Mouse (Mus musculus) thymus, adult 2 months (tissue): ENCODE results near the gene Kcnk2. TPM values are rescaled to one million over a fixed set of nuclear protein-coding genes. Genes with fewer than 3 reads are reported as not detected.

Experiments
- DNase-seq: peaks from one replicate; pipeline ENCODE4 v3.0.0; 2021
- H3K27ac ChIP-seq: fragments of 200-500 bp; 2 replicates; pipeline ENCODE4 v1.5.1; 2012; ENCODE audit warnings: low read length, control low read depth; ENCODE audit not compliant: control insufficient read depth, insufficient read depth
- H3K27me3 ChIP-seq: fragments of 200-500 bp; 2 replicates; pipeline ENCODE4 v1.6.1; 2012; ENCODE audit warnings: mild to moderate bottlenecking, low read length, moderate library complexity, mixed read lengths; ENCODE audit not compliant: control insufficient read depth, insufficient read depth
- H3K36me3 ChIP-seq: fragments of 200-500 bp; 2 replicates; pipeline ENCODE4 v1.6.1; 2012; ENCODE audit warnings: mild to moderate bottlenecking, low read length, moderate library complexity; ENCODE audit not compliant: control insufficient read depth, insufficient read depth
- H3K4me1 ChIP-seq: fragments of 200-500 bp; replicated peaks from 2 replicates; pipeline ENCODE4 v1.6.1; 2012; ENCODE audit warnings: low read length; ENCODE audit not compliant: control insufficient read depth, insufficient read depth
- H3K4me3 ChIP-seq: fragments of 200-500 bp; 2 replicates; pipeline ENCODE4 v1.5.1; 2012; ENCODE audit warnings: mild to moderate bottlenecking, low read length, control low read depth, moderate library complexity; ENCODE audit not compliant: control insufficient read depth, insufficient read depth
- CTCF ChIP-seq: fragments of 200-500 bp; IDR thresholded peaks from 2 replicates; pipeline ENCODE4 v1.5.1; 2012; ENCODE audit warnings: mild to moderate bottlenecking, control low read depth, low read length, moderate library complexity, borderline replicate concordance; ENCODE audit not compliant: control insufficient read depth, poor library complexity, insufficient read depth; ENCODE audit errors: extremely low read depth
- POLR2A ChIP-seq: fragments of 200-500 bp; IDR thresholded peaks from 2 replicates; pipeline ENCODE4 v1.6.1; 2012; ENCODE audit warnings: mild to moderate bottlenecking, low read length, control low read depth, moderate library complexity; ENCODE audit not compliant: control insufficient read depth, poor library complexity, insufficient read depth; ENCODE audit errors: extremely low read depth
- WGBS: fragments of 180-500 bp; shearing (Covaris S2); methylation state at CpG from one replicate; pipeline ENCODE4 v1.1.7; 2018; 5-methylcytosine and 5-hydroxymethylcytosine counted together
- polyA plus RNA-seq: library from polyadenylated mRNA; depleted of rRNA; stranded (reverse); fragments of >200 nt; gene quantifications from 2 replicates; pipeline ENCODE4 v1.2.3, GENCODE M21; 2012; rRNA removed

Gene Kcnk2
- 3.9 and 4.4 TPM in 2 replicates for polyA plus RNA-seq

DNA sequence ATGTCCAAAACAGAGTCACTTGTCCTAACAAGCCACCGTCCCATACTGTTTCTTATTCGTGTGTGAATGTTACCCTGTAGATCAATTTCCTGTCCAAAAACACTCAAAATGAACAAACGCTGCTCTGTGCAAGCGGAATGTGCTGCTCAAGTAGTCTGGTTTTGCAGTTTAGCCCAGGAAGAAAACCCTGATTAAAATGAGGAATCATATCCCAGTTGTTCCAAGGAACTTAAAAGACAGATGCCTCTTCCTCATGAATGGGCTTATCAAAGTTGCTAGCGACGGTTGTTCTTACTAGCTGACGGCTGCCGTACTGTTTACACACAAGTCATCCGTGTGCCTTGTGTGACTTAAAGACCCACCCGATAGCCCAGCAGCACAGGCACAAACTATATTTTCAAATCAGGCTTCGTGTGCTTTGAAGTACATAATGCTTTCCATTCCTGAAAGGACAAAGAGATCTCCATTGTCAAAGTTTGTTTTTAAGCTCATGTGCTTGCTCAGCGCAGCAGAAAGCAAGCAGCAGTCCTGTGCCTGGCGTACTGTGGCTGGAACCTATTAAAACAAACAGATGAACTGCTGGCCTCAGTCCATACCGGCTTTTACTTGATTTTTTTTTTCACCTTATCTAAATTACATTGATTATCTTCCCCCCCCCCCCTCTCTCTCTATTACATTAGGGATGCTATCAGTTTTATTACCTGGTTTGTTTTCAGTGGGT, at the start of gene Kcnk2:
Gene Kcnk2 (minus strand): TSS at position 51 of the 721 bp plus-strand sequence.
- no peak for DNase-seq
- no peaks in the 10 kb centered on the region for H3K27me3 ChIP-seq
- TF ChIP-seq CTCF (no peak), POLR2A (no peak)
- WGBS, result 68% methylated on average over 14 of the region's 14 CpGs
- H3K36me3 ChIP-seq, result no peaks in the 10 kb centered on the region
- no peak within 1 kb of the TSS for H3K4me3 ChIP-seq
- no peak within 1 kb of the TSS for H3K27ac ChIP-seq
- H3K4me1 ChIP-seq, result no peaks in the 10 kb centered on the region

- H3K4me3 ChIP-seq, result no peak overlapping the region
- H3K27ac ChIP-seq, result no peak overlapping the region
- WGBS, result 94% methylated on average over 9 of the region's 9 CpGs
- TF ChIP-seq POLR2A, result no peak
- TF ChIP-seq CTCF, result no peak
- DNase-seq, result no peak
- no peaks in the 10 kb centered on the region for H3K4me1 ChIP-seq
- H3K36me3 ChIP-seq, result no peaks in the 10 kb centered on the region
- H3K27me3 ChIP-seq, result no peaks in the 10 kb centered on the region; the same call in 1 of the 2 replicates
Measured at GRCm38 (mm10) chr1:189440741-189441140, 38.7 kb upstream of the Kcnk2 start.

DNA sequence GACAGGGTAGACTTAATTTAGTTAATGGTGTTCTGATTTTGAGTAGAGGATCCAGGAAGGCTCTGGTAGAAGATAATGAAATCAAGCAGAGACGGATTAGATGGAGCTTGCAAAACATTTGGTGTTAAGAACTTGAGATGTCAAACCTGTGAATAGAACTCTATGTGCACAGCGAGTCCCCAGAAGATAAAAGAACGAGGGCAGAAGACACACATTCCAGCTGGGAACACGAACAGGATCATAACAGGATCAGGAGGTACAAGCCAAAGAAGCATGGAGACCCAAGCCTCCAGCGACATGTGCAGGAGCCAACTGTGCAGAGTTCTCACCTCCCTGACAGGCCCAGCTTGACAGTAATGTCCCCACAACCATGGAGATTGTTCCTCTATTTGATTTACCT, 35.1 kb upstream of the Kcnk2 start:
- Histone ChIP-seq H3K4me3 (no peak overlapping the region), H3K4me1 (no peaks in the 10 kb centered on the region), H3K27me3 (no peaks in the 10 kb centered on the region; the same call in 1 of the 2 replicates), H3K36me3 (no peaks in the 10 kb centered on the region), H3K27ac (no peak overlapping the region)
- no peak for TF ChIP-seq CTCF
- no peak for TF ChIP-seq POLR2A
- no peak for DNase-seq
- WGBS, result 81% methylated on average over 5 of the region's 5 CpGs

- no peak for DNase-seq
- WGBS, result 93% methylated on average over 10 of the region's 10 CpGs
- Histone ChIP-seq H3K27me3 (no peaks in the 10 kb centered on the region; the same call in 1 of the 2 replicates), H3K27ac (no peak overlapping the region), H3K4me3 (no peak overlapping the region), H3K36me3 (no peaks in the 10 kb centered on the region), H3K4me1 (no peaks in the 10 kb centered on the region)
- TF ChIP-seq CTCF (no peak), POLR2A (no peak)
Measured at GRCm38 (mm10) chr1:189435452-189435851, 33.4 kb upstream of the Kcnk2 start.

DNA sequence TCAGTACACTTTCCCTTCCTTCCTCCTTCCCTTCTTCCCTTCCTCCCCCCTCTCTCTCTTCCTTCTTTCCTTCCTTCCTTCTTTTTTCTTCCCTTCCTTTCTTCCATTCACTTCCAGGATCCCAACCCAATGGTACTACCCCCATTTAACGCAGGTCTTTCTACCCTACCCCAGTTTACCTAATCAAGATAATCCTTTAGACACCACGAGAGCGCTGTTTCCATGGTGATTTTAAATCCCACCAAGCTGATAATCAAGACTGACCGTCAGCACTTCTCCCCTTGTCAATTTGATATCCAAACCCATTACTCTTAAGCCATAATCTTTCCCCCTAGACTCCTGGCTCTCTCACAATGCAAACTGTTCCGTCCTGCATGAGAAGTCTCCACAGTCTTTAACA, 29.4 kb upstream of the Kcnk2 start:
- Histone ChIP-seq H3K27ac (no peak overlapping the region), H3K4me3 (no peak overlapping the region), H3K36me3 (no peaks in the 10 kb centered on the region), H3K27me3 (no peaks in the 10 kb centered on the region), H3K4me1 (no peaks in the 10 kb centered on the region)
- no peak for TF ChIP-seq CTCF
- no peak for TF ChIP-seq POLR2A
- WGBS, result 77% methylated on average over 5 of the region's 5 CpGs
- DNase-seq, result no peak

GRCm38 (mm10) chr1:189430534-189430933, 28.5 kb upstream of the Kcnk2 start:
- no peak overlapping the region for H3K27ac ChIP-seq
- 61% methylated on average over 4 of the region's 4 CpGs for WGBS
- no peaks in the 10 kb centered on the region for H3K36me3 ChIP-seq
- no peak overlapping the region for H3K4me3 ChIP-seq
- DNase-seq, result no peak
- TF ChIP-seq POLR2A (no peak), CTCF (no peak)
- H3K4me1 ChIP-seq, result no peaks in the 10 kb centered on the region
- H3K27me3 ChIP-seq, result no peaks in the 10 kb centered on the region

GRCm38 (mm10) chr1:189429566-189429965, 27.5 kb upstream of the Kcnk2 start:
- no peak for DNase-seq
- H3K36me3 ChIP-seq, result no peaks in the 10 kb centered on the region
- H3K27ac ChIP-seq, result no peak overlapping the region
- no peaks in the 10 kb centered on the region for H3K4me1 ChIP-seq
- H3K27me3 ChIP-seq, result no peaks in the 10 kb centered on the region
- no peak for TF ChIP-seq CTCF
- 84% methylated on average over 10 of the region's 10 CpGs for WGBS
- H3K4me3 ChIP-seq, result no peak overlapping the region
